Mouse (Mus musculus) left cerebral cortex, postnatal 36 days (tissue): ENCODE data around the gene Tmem89. TPM values are rescaled to one million over a fixed set of nuclear protein-coding genes. Genes with fewer than 3 reads are reported as not detected.

Experiments used
- DNase-seq, 2 experiments: peaks; one replicate each; pipeline ENCODE4 v3.0.0; 2021 to 2022; ENCODE audit warnings: low spot score in 2 of 2, mixed read lengths in 1 of 2
- intact Hi-C: fragments of 180-260 bp; cut with DNase I; formaldehyde crosslinking; loops from one replicate; pipeline ENCODE4 v1.15.1; 2025
- total RNA-seq, 2 experiments: library from RNA; stranded (reverse); gene quantifications; 2 replicates each; pipeline ENCODE4 v1.2.3; 2021

Gene Tmem89
- under 1 TPM in 1 of 2 experiments, not detected in 1; 0.59 TPM for total RNA-seq

DNA sequence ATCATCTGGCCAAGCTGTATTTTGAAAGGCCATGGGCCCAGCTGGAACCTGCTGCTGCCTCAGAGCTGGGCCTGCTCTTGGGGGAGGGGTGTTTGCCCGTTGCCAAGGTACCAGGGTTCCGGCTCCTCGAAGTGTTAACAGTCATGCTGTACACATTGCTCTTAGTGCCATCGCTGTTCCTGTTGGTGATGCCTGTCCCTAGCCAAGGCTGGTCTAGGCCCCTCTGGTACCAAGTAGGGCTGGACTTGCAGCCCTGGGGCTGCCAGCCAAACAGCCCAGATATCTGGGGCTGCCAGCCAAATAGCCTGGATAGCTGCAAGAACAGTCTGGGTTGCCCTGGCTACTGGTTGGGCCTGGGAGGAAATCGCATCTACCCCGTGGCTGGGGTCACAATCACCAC is at the start of gene Tmem89:
Tmem89 (plus strand) TSS at position 129 of the 400 bp plus-strand sequence.
- peak in 1 of 2 experiments; percentile 36 for DNase-seq
- intact Hi-C loops: no loop called here

DNA sequence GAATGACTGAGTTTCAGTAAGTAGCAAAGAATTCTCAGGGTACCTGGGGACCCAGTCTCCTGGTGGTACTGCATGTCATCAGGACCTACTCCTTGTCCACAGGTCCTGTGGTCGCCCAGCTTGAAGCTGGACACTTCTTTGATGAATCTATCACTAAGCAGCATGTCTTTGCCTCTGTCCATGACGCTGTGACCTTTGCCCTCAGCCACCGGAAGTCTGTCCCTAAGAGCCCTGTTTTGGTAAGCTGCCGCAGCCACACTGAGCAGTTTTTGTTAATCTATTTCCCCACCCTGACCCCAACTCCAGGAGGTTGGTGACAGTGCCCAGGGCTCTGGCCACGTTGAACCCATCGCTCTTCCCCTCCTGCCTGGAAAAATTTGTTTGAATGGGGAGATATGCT is 2.1 kb upstream of the Tmem89 start:
- intact Hi-C loops: no loop called here
- no peak for DNase-seq

DNA sequence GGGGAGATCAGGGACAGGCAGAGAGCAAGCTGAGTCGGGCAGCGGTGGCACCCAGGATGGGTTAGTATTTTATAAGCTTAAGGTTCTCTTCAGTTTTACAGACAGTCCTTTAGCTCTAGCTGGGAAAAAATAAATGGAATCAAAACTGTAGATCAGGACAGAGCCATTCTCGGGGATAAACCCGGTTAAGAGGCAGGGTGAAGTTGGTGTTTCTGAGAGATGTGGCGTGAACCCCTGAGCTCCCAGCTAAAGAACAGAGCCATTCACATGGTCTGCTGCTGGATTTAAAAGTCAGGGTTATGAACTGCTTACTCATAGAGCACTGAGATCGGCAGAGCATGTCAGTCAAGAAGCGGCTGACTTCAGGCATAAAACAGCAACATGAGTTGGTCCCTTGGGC is 1.3 kb upstream of the Tmem89 start:
- DNase-seq: no peak
- intact Hi-C loops: no loop called here

DNA sequence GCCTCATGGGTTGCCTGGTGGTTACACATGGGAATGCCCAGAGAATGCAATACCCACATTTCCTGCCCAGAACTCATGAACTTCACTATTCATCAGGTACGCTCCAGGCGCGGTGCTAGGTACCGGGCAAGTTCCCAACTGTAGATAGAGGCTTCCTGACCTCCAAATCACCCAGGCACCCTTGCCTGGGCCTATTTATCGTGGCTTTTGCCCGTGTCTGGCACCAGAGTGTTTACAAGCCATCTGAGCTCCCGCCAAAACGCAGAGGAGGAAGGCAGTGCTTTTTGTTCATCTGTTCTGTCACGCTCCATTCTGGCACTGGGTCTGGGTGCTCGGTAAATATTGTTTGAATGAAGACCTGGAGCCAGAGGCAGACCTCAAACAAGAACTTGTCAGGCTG is 798 bp upstream of the Tmem89 start:
- intact Hi-C loops: no loop called here
- no peak for DNase-seq

DNA sequence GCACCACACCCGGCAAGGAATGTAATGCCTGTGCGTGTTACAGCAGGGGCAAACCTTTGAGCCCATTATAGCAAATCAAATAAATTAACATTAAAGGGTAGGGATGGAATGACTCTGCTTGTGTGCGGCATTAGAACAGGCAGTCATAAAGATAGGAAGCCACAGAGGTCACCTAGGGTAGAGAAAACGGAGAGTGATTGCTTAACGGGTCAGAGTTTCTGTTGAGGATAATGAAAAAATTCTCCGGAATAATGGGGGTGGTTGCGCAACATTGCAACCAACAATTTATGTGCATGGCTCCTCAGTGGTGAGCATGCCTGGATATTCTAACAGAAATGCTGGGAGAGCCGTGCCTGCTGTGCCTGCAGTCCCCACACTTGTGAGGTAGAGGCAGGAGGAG is 11.5 kb downstream of the Tmem89 start:
- no peak for DNase-seq
- intact Hi-C loops: no loop called here

DNA sequence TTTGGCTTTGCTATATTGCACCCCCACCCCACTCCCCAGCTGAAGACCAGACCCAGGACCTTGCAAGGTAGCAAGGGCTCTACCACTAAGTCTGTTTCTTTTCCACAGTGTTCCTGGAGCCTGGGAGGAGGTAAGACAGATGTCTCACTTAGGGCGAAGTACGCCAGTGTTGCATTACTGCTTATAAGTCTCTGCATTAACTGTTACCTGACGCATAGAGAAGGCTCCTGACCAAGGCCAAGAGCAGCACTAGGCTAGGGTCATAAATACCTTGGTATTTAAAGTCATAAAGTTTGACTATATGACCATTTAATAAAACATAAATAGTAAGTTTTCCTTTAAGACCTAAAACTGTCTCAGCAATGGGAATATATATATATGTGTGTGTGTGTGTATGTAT is 14.0 kb downstream of the Tmem89 start:
- intact Hi-C loops: no loop called here
- no peak for DNase-seq

DNA sequence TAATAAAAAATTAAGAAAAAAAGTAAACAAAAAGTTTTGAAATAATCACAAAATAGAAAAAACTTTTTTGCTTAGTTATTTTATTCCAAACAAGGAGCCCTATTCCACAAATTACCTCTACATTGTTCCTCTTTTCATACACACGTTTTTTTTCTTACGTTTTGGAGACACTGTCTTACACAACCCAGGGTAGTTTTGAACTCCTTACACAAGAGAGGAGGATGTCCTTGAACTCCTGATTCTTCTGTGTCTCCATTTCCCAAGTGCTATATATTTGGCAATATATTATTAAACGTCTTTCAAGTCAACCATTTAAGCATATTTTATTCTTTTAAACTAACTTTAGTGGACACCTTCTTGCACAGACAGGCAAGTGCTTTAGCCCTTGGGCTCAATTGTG is 21.6 kb downstream of the Tmem89 start:
- intact Hi-C loops: loop anchor here (5.0 kb wide), 1 partner anchor 121 kb away; the partner anchor contains the start of gene Trex1
- no peak for DNase-seq

DNA sequence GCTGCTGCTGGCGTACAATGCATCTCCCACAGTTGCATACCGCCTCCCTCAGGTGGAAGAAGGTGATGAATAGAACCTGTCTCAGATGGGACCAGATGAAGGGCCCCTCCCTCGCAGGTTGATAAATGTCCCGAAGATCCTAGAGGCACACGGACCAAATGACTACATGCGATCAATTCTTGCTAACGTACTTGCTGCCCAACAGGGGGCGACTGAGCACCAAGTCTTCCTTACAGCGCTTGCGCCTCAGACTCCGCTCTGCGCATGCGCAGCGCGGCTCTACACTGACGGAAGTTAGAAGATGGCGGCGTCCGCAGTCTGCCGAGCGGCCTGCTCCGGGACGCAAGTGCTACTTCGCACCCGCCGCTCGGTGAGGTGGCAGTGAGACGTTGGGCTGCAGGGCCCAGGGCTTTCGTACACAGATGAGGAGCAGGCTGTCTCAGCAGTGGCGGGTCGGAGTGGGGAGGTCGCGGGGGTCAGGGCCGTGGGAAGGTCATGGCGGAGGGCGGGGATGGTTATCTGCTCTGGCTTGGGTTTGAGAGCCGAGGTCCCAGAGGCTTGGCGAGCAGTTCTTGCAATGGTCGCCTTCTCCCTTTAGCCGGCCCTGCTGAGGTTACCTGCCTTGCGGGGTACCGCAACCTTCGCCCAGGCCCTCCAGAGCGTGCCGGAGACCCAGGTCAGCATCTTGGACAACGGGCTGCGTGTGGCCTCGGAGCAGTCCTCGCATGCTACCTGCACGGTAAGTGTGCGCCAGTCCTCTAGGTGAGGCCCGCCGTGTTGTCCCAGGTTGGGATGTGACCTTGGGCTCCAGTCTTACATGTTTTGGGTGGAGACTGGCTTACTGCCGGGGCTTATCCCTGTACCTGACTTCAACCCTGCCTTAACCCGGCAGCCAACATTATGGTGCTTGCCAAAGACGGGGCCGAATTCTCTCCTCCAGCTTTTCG is 22.3 kb downstream of the Tmem89 start, which contains the start of gene Uqcrc1:
Uqcrc1 (plus strand) TSS at position 216 of the 947 bp plus-strand sequence.
- intact Hi-C loops: loop anchor here (5.0 kb wide), 1 partner anchor 121 kb away; the partner anchor contains the start of gene Trex1

DNA sequence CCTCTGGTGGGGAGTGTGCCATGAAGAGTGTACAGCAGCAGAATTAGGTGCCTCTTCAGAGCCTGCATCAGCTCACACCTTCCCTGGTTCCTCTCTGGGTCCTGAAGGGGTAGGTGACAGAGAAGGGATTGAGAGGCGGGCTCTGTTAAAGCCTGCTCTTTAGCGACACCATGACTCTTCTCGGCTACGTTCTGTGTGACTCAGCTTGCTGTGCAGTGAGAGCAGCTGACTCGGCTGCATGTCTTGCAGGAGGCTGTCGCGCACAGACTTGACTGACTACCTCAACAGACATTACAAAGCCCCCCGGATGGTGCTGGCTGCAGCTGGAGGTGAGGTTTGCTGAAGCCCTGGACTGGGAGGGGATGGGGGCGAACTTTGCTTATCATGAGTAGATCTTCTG is 30.7 kb downstream of the Tmem89 start:
- DNase-seq: no peak
- intact Hi-C loops: no loop called here

More for the DNA sequence above, 22.3 kb downstream of the Tmem89 start, which contains the start of gene Uqcrc1:
- peak; percentile 94 for DNase-seq

DNA sequence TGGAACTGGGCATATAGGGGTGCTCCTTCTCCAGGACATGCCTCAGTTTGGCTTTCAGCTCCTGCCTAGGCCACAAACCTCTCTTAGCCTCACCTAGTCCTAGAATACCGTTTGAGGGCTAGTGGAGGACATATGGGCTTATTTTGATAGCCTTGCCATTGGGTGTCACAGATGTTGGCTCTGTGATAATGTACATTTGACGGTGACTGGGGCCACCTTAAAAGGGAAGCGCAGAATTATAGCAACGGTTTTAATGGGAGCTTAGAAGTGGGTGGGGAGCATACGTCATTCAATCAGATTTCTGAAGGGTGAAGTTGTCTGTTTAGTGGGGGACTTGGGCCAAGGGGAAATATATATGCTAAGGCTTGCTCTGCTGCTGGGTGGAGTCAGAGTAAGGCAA is 31.2 kb downstream of the Tmem89 start:
- intact Hi-C loops: no loop called here
- DNase-seq: no peak

DNA sequence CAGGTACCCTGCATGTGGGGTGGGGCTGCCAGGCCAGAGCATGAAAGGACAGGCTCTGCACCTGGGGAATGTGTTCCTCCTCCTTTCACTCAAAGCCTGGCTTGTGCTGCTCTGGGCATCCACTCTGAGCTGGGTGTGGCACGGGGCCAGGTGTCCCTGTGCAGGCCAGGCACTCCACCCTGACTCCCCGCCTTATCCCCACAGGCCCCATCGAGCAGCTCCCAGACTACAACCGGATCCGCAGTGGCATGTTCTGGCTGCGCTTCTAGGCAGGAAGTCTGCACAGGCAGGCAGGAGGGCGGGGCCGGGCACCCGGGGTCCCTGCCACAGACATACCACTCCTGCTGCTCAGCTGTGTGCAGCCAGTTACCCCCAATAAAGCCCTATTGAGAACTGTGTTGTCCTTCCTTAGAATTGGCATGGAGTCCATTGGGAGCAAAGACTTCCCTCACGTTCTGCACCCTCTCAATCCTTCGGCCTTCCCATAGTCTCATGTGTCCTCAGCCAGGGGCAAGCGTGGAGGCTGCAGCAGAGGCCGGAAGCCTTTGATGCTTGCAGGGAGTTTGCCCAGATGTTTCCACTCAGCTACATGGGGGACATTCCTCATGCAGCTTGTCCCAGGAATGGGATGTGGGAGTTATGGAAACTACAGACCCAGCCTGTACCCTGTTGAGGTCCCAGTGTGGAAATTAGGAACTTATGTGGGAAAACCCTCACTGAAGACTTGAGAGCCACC is 35.0 kb downstream of the Tmem89 start:
- intact Hi-C loops: no loop called here
- no peak for DNase-seq

DNA sequence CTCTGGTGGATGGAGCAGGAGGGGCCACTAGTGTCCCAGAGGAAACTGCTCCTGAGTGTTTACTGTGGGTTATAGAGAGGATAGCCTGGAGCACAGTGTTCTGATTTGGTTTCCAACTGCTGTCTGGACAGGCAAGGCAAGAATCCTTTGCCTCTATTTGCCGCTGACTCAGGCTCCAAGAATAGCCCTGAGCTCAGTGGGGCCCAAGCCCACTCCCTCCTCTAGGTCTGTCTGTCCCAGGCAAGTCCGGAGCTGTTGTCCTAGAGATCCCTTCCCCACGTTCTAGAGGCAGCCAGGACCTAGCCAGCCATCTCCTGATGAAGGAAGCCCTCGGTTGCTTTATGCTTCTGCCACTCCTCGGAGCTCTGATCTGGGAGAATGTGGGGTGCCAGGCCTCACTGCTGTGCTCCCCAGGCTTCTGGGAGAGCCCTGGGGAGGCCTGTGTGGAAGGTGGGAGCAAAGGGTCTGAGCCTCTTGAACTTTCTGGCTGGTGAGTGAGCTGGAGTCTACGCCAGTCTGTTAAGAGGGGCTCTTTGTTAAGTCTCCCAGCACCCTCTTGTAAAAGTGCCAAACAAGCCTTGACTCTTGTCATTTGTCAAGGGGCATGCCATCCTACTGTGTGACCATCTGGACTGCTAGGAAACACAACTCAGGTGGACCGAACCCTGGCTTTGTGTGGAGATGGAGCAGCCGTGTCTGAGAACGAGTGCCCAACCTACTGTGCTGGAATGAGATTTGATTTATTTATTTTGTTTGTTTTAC is 35.7 kb downstream of the Tmem89 start:
- DNase-seq: no peak
- intact Hi-C loops: no loop called here

DNA sequence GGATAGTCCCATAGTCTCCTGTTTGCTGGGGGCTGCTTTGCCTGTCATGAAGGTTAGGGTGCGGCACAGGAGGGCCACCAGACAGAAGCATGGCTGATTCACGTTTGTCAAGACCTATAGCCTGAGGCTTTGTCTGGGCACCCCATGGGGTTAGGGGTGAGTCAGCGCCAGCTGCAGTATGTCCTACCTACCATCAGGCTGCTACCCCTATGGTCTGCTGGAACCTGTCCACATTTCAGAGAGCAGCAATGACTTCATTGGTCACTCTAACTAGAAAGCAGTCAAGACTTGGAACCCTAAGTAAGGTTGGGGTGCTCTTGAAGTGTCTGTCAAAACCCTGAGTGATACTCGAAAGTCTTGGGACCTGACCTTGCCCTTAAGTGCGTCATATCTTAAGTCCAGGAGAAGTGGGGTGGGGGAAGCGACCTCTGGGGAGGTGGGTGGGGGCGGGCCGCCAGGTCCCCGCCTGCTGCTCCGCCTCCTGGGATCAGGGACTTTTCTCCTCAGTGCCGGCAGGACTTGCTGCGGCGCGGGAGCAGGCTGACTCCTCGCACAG is 38.7 kb downstream of the Tmem89 start, which contains the start of gene Col7a1:
Col7a1 (plus strand) TSS at position 506 of the 556 bp plus-strand sequence.
- DNase-seq: no peak
- intact Hi-C loops: no loop called here

DNA sequence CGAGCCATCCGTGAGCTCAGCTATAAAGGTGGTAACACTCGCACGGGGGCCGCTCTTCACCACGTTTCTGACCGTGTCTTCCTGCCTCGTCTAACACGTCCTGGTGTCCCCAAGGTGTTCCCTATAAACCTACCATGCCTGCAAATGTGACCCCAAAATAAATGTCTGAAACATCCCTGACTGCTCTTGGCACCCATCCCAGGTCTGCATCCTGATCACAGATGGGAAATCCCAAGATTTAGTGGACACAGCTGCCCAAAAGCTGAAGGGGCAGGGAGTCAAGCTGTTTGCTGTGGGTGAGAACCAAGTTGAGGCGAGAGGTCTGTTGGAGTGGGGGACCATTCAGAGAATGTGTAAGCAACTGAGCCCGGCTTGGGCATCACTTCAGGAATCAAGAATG is 40.8 kb downstream of the Tmem89 start:
- no peak for DNase-seq
- intact Hi-C loops: no loop called here

DNA sequence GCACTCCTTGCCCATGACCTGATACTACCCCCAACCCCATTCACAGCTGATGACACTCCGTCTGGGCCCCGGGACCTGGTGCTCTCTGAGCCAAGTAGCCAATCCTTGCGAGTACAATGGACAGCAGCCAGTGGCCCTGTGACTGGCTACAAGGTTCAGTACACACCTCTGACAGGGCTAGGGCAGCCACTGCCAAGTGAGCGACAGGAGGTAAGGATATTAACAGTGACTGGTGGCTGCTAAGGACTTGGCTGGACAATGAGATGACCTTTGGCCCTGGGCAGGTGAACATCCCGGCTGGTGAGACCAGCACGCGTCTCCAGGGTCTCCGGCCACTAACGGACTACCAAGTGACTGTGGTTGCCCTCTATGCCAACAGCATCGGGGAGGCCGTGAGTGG is 41.4 kb downstream of the Tmem89 start:
- no peak for DNase-seq
- intact Hi-C loops: no loop called here

DNA sequence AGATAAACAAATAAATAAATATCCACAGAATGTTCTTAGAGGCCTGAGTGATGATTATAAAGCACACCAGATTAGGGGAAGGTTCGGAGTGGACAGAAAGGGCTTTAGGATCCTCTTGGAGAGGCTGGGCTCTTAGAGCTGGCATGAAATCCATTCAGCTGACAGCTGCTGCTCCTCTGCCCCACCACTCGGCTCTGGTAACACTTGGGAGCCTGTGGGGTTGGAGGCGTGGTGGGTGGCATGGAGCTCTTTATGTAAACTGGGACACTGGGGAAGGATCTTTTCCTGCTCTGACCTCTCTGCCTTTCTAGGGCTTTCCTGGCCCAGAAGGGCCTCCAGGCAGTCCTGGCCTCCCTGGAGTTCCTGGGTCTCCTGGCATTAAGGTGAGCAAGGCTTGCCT is 49.2 kb downstream of the Tmem89 start:
- no peak for DNase-seq
- intact Hi-C loops: no loop called here

DNA sequence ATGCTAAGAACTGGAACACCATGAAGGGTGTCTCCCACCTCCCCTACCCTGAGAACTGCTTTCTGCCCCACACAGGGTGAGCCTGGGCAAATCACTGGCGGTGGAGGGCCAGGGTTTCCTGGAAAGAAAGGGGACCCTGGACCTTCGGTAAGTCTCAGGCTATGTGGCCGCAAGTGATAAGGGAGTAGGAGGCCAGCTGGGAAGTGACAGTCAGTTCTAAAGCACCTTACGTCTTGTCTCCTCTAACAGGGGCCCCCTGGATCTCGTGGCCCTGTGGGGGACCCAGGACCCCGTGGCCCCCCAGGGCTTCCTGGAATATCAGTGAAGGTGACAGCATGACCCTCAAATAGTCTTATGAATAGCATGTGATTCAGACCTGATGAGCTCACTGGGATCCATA is 49.9 kb downstream of the Tmem89 start:
- DNase-seq: no peak
- intact Hi-C loops: no loop called here
